30 mouse cellular contexts compared by ENCODE assay signal in the genomic region with DNA sequence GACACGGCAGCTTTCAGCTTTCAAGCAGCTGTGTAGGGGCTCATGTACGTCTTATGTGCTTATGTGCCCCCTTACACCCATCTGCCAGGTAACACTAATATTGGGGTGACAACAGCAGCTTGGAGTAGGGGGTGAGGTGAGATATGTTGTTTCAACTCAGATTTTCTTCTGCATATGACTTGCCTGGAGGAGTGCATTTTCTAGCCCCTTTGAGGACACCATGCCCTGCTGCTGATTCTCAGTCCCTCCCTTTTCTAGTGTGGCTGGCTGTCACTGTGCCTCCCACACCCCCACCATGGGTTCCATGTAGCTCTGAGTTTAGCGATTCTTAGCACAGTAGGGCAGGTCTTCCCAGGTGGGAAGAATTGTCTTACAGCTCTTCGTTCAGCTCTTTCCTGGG.
"Had no signal": no experiment of that assay in that cellular context is flagged by ENCODE, and none has a peak within 500 bp of the region (broad histone marks: within the 10 kb centered on the region; RNA-seq: fewer than 3 reads in every experiment).

No protein-coding gene starts in this region.

- H3K9ac ChIP-seq: limb, embryonic 12.5 days; limb, embryonic 13.5 days; limb, embryonic 15.5 days; liver, embryonic 12.5 days; liver, embryonic 13.5 days; liver, embryonic 14.5 days; liver, embryonic 15.5 days; liver, postnatal 0 days; lung, embryonic 14.5 days; lung, embryonic 15.5 days; midbrain, embryonic 12.5 days; midbrain, embryonic 13.5 days; midbrain, embryonic 15.5 days; neural tube, embryonic 12.5 days had no signal

- H3K4me2 ChIP-seq: limb, embryonic 12.5 days; limb, embryonic 13.5 days; limb, embryonic 15.5 days; liver, embryonic 11.5 days; liver, embryonic 12.5 days; liver, embryonic 13.5 days; liver, embryonic 15.5 days; lung, embryonic 14.5 days; lung, embryonic 15.5 days; midbrain, embryonic 12.5 days; midbrain, embryonic 13.5 days; midbrain, embryonic 15.5 days; neural tube, embryonic 12.5 days had no signal

- H3K4me1 ChIP-seq: limb, embryonic 10.5 days; limb, embryonic 12.5 days; limb, embryonic 13.5 days; limb, embryonic 15.5 days; lung, embryonic 15.5 days; midbrain, embryonic 12.5 days; midbrain, embryonic 13.5 days; midbrain, embryonic 15.5 days; neural tube, embryonic 12.5 days had no signal

- ATAC-seq: liver, embryonic 12.5 days; liver, postnatal 0 days; lung, postnatal 0 days; midbrain, embryonic 13.5 days; midbrain, embryonic 15.5 days had no signal

- H3K4me3 ChIP-seq: left cerebral cortex, adult 2 months; limb, embryonic 10.5 days; limb, embryonic 12.5 days; limb, embryonic 13.5 days; limb, embryonic 15.5 days; liver, embryonic 12.5 days; liver, embryonic 13.5 days; liver, embryonic 15.5 days; lung, embryonic 15.5 days; megakaryocyte, embryonic 14.5 days; midbrain, embryonic 12.5 days; midbrain, embryonic 13.5 days; midbrain, embryonic 15.5 days; myocyte; neural tube, embryonic 12.5 days had no signal

- DNase-seq: left cerebral cortex, postnatal 4 days; liver; liver, embryonic 13.5 days; liver, postnatal 0 days; lung, adult 18-20 months; lung, adult 2 months; lung, embryonic 14.5 days; lung, postnatal 10 days; lung, postnatal 14 days; lung, postnatal 36 days; lung, postnatal 4 days; midbrain, embryonic 14.5 days had no signal

- H3K27me3 ChIP-seq: limb, embryonic 12.5 days; limb, embryonic 13.5 days; limb, embryonic 15.5 days; liver, embryonic 12.5 days; liver, embryonic 13.5 days; liver, embryonic 15.5 days; lung, embryonic 15.5 days; megakaryocyte, embryonic 14.5 days; midbrain, embryonic 12.5 days; midbrain, embryonic 13.5 days; midbrain, embryonic 15.5 days; neural tube, embryonic 12.5 days had no signal

- H3K27ac ChIP-seq: left cerebral cortex, adult 2 months; limb, embryonic 10.5 days; limb, embryonic 12.5 days; limb, embryonic 13.5 days; limb, embryonic 15.5 days; liver, embryonic 12.5 days; liver, embryonic 13.5 days; liver, embryonic 14.5 days; liver, embryonic 15.5 days; lung, embryonic 15.5 days; macrophage; midbrain, embryonic 12.5 days; midbrain, embryonic 13.5 days; midbrain, embryonic 15.5 days; neural tube, embryonic 12.5 days had no signal

- H3K9me3 ChIP-seq: limb, embryonic 10.5 days; limb, embryonic 12.5 days; limb, embryonic 13.5 days; limb, embryonic 15.5 days; liver, embryonic 12.5 days; liver, embryonic 13.5 days; liver, embryonic 15.5 days; lung, embryonic 15.5 days; megakaryocyte, embryonic 14.5 days; midbrain, embryonic 12.5 days; midbrain, embryonic 13.5 days; midbrain, embryonic 15.5 days; neural tube, embryonic 12.5 days had no signal
